Comparison of ENCODE assay signal across 16 mouse cellular contexts in the genomic region with DNA sequence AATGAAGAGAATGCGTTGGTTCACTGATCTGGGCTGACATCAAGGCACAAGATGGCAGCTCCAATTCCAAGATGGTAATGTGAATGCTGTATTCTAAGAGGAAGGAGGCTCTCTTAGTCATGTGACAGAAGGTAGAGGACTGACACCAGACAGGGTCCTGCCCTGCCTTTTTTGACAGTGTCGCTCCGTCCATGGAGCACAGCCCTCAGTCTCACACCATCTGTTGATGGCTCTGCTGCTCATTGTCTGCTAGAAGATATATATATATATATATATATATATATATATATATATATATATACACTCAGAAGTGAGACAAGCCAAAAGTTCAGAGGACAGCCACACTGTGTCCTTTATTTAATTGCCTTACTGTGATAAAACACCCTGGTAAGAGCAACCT.
"Had no signal": no experiment of that assay in that cellular context is flagged by ENCODE, and none has a peak within 500 bp of the region (broad histone marks: within the 10 kb centered on the region; RNA-seq: fewer than 3 reads in every experiment).

No protein-coding gene starts in this region.

- DNase-seq: retina, postnatal 1 day; right cerebral cortex, adult 18-20 months; right cerebral cortex, postnatal 14 days; right cerebral cortex, postnatal 25 days; right cerebral cortex, postnatal 4 days; spleen, adult 18-20 months; thymus, adult 18-20 months; thymus, adult 2 months; thymus, postnatal 14 days; thymus, postnatal 25 days; thymus, postnatal 36 days; thymus, postnatal 4 days had no signal

- H3K36me3 ChIP-seq: neural tube, embryonic 13.5 days; neural tube, embryonic 15.5 days; stomach, embryonic 15.5 days had no signal

- H3K27me3 ChIP-seq: neural tube, embryonic 13.5 days; neural tube, embryonic 15.5 days; stomach, embryonic 15.5 days had no signal

- H3K4me2 ChIP-seq: neural tube, embryonic 13.5 days; neural tube, embryonic 15.5 days; stomach, embryonic 15.5 days had no signal

- H3K9ac ChIP-seq: neural tube, embryonic 13.5 days; neural tube, embryonic 15.5 days; stomach, embryonic 15.5 days had no signal

- H3K9me3 ChIP-seq: neural tube, embryonic 13.5 days; neural tube, embryonic 15.5 days; stomach, embryonic 15.5 days had no signal

- H3K4me3 ChIP-seq: neural tube, embryonic 13.5 days; neural tube, embryonic 15.5 days; stomach, embryonic 15.5 days had no signal

- H3K27ac ChIP-seq: neural tube, embryonic 13.5 days; neural tube, embryonic 15.5 days; stomach, embryonic 15.5 days; stomach, postnatal 0 days had no signal

- H3K4me1 ChIP-seq: neural tube, embryonic 13.5 days; neural tube, embryonic 15.5 days; stomach, embryonic 15.5 days had no signal
